Mouse (Mus musculus) right cerebral cortex, postnatal 36 days (tissue): Measurements from ENCODE around the gene Epdr1.
"Not testable (repeated sequence)": the region's sequence is repeated elsewhere in the genome, so short reads cannot be mapped to it uniquely, and the experiment has no call there.

Source experiments
- DNase-seq, 2 experiments: peaks; one replicate each; pipeline ENCODE4 v3.0.0; 2022; ENCODE audit warnings: low spot score in 2 of 2, mixed read lengths in 1 of 2

The Epdr1 gene

GRCm38 (mm10) chr13:19604916-19605315, 14.8 kb downstream of the Epdr1 start:
- DNase-seq = no peak

GRCm38 (mm10) chr13:19603719-19604118, 16.0 kb downstream of the Epdr1 start:
- no peak for DNase-seq

GRCm38 (mm10) chr13:19602531-19602930, 17.2 kb downstream of the Epdr1 start:
- no peak for DNase-seq

GRCm38 (mm10) chr13:19599242-19599641, 20.5 kb downstream of the Epdr1 start:
- DNase-seq = no peak

GRCm38 (mm10) chr13:19595141-19595540, 24.6 kb downstream of the Epdr1 start:
- no peak for DNase-seq

- DNase-seq = no peak
Observed at GRCm38 (mm10) chr13:19590996-19591759, 28.5 kb downstream of the Epdr1 start.

- DNase-seq = no peak
Observed at GRCm38 (mm10) chr13:19575947-19576346, 43.8 kb downstream of the Epdr1 start.

GRCm38 (mm10) chr13:19574723-19575122, 45.0 kb downstream of the Epdr1 start:
- not testable (repeated sequence) for DNase-seq

- DNase-seq = not testable (repeated sequence)
Observed at GRCm38 (mm10) chr13:19570166-19570565, 49.6 kb downstream of the Epdr1 start.

GRCm38 (mm10) chr13:19562510-19562909, 57.2 kb downstream of the Epdr1 start:
- DNase-seq = no peak

- DNase-seq = no peak
Observed at GRCm38 (mm10) chr13:19555391-19555790, 64.3 kb downstream of the Epdr1 start.
